In the genomic region with DNA sequence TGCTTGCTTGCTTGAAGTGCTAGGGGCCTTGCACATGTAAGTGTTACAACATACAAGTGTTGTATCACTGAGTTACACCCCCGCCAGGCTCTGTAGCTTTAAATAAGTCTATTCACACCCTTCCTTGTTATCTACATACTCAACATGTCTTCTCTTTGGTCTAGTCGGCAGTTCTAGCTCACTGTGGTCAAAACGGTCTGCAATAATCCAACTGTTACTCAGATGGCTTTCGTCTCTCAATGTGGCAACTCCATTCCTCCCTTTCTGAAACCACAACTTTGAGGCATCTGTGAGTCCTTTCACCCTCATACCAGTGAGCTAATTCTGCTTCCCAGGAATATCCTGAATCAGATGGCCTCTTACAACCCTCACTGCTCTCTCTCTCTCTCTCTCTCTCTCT, we compare ENCODE assay signal across 21 mouse cellular contexts. TPM values are rescaled to one million over a fixed set of nuclear protein-coding genes. Genes with fewer than 3 reads are reported as not detected.
DNase-seq lines count a peak whose midpoint lies in the region; ATAC-seq lines count a peak whose summit lies in the region.
"Had no signal": no experiment of that assay in that cellular context is flagged by ENCODE, and none has a peak within 500 bp of the region (broad histone marks: within the 10 kb centered on the region; RNA-seq: fewer than 3 reads in every experiment).

No protein-coding gene starts in this region.

- DNase-seq in 3134 (ENCODE audit: extremely low read depth, insufficient read length, low spot score) = peak; percentile 8
- DNase-seq in 416B (ENCODE audit: low read depth) = peak; percentile 5
- peak; percentile 73 for DNase-seq in adipocyte (ENCODE audit: low spot score)
- no peak for DNase-seq in lung, adult 18-20 months
- DNase-seq in adrenal gland, postnatal 10 days = no peak
- DNase-seq: adrenal gland, adult 8-10 months; adrenal gland, postnatal 25 days; cerebellum, adult 11 months; cerebellum, adult 18-20 months; cerebellum, adult 8-10 months; cerebellum, adult 9-11 months; cerebellum, postnatal 14 days; cerebellum, postnatal 36 days; embryo, embryonic 11 days had no signal

- no peak for ATAC-seq in activated CD4-positive, CD25-positive, alpha-beta regulatory T cell, adult 4 months
- ATAC-seq: forebrain, embryonic 14.5 days; forebrain, embryonic 16.5 days; Patski had no signal

RNA-seq across cellular contexts. Expression of gene Rasgrf2, which starts 17.4 kb away (rescaled TPM):
- polyA plus RNA-seq in activated CD4-positive, CD25-positive, alpha-beta regulatory T cell, adult 4 months (2017; shearing (Covaris generic)) = 1 to 10 TPM; 1.7 to 2.9 TPM
- 1 to 10 TPM; 2.2 to 2.6 TPM for total RNA-seq in adrenal gland, postnatal 10 days (2021)
- total RNA-seq: MEL had no signal
- polyA plus RNA-seq: erythroblast, embryonic 14.5 days; forebrain, embryonic 10.5 days had no signal

Comparison
In these comparisons a context has a peak if more than half of its experiments do, and no peak if none do; other contexts are left out.
1. DNase-seq: peak in 3134 (single experiment), 416B (single experiment) and adipocyte (single experiment); none in lung, adult 18-20 months (0 of 2) and adrenal gland, postnatal 10 days (single experiment).